Mouse (Mus musculus): ENCODE results near the gene Mtmr3. TPM values are rescaled to one million over a fixed set of nuclear protein-coding genes. Genes with fewer than 3 reads are reported as not detected.

Gene Mtmr3
- polyA plus RNA-seq, 1 experiment from 2014 or later: 24.0 TPM

DNA sequence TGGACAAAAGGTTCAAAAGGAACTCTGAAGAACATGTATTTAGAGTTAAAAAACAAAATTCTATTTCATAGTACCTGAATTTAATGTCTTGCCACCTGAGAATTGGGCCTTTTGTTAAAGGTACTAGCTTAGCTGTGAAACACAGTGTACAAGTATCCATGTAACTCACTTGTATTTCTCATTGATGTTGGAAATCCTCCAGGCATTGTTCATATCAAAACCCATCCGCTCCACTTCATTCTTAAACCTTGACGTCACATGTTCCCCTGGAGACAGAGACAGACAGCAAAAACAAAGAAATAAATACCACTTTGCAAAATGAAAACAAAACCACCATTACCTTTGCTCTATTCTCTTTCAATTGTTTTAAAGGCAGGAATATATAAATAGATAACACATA, 87.2 kb downstream of the Mtmr3 start:
- Histone ChIP-seq H3K36me3 (ENCODE audit: control insufficient read depth, insufficient read depth, low read length) (no peaks in the 10 kb centered on the region), H3K4me3 (replicated peaks; ENCODE audit: low read length) (no peak overlapping the region), H3K4me1 (ENCODE audit: control insufficient read depth, insufficient read depth, low read length) (no peaks in the 10 kb centered on the region), H3K4me2 (ENCODE audit: low read depth, low read length) (no peak overlapping the region), H3K9me3 (replicated peaks; ENCODE audit: control insufficient read depth, low read length) (no peaks in the 10 kb centered on the region), H3K27ac (ENCODE audit: low read length) (no peak overlapping the region), H3K27me3 (ENCODE audit: control insufficient read depth, insufficient read depth, low read length) (no peaks in the 10 kb centered on the region), H3K9ac (ENCODE audit: low read length) (no peak overlapping the region)
- ATAC-seq (ENCODE audit: insufficient read depth, low FRiP score): no peak
- 83% methylated on average over 2 of the region's 2 CpGs for WGBS

- ATAC-seq (ENCODE audit: insufficient read depth, low FRiP score): no peak
- Histone ChIP-seq H3K27ac (ENCODE audit: low read length) (no peak overlapping the region), H3K4me2 (ENCODE audit: low read depth, low read length) (no peak overlapping the region), H3K9me3 (replicated peaks; ENCODE audit: control insufficient read depth, low read length) (no peaks in the 10 kb centered on the region), H3K27me3 (ENCODE audit: control insufficient read depth, insufficient read depth, low read length) (no peaks in the 10 kb centered on the region), H3K4me3 (replicated peaks; ENCODE audit: low read length) (no peak overlapping the region), H3K9ac (ENCODE audit: low read length) (no peak overlapping the region), H3K36me3 (ENCODE audit: control insufficient read depth, insufficient read depth, low read length) (no peaks in the 10 kb centered on the region), H3K4me1 (ENCODE audit: control insufficient read depth, insufficient read depth, low read length) (no peaks in the 10 kb centered on the region)
- WGBS: 79% methylated on average over 2 of the region's 2 CpGs
Observed at GRCm38 (mm10) chr11:4506486-4506885, 88.2 kb downstream of the Mtmr3 start.

DNA sequence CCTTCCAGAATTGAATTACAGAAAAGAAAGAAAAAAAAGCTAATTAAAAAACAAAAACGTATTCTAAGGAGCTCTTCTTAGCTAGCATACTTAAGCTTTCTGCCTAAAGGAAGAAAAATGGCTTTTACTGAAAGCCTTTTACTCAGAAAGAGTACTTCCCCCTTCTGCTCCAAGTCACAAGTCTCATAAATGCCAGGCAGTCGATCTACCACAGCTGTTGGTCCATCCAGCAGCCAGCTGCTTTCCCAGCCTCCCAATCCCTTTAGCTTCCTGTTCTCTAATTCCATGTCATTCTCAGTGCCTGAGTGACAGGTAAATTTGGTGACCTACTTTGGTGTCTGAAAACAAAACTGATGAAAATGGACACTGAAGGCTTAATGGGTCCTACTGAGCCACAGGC, 92.5 kb downstream of the Mtmr3 start:
- H3K9ac ChIP-seq (ENCODE audit: low read length): no peak overlapping the region
- H3K4me3 ChIP-seq (replicated peaks; ENCODE audit: low read length): no peak overlapping the region
- H3K9me3 ChIP-seq (replicated peaks; ENCODE audit: control insufficient read depth, low read length): no peaks in the 10 kb centered on the region
- H3K27me3 ChIP-seq (ENCODE audit: control insufficient read depth, insufficient read depth, low read length): no peaks in the 10 kb centered on the region
- H3K36me3 ChIP-seq (ENCODE audit: control insufficient read depth, insufficient read depth, low read length): no peaks in the 10 kb centered on the region; the same call in 1 of the 2 replicates
- no peak for ATAC-seq (ENCODE audit: insufficient read depth, low FRiP score)
- no peak overlapping the region for H3K4me2 ChIP-seq (ENCODE audit: low read depth, low read length)
- no peaks in the 10 kb centered on the region for H3K4me1 ChIP-seq (ENCODE audit: control insufficient read depth, insufficient read depth, low read length)
- no peak overlapping the region for H3K27ac ChIP-seq (ENCODE audit: low read length)
- 41% methylated on average over 2 of the region's 2 CpGs for WGBS

DNA sequence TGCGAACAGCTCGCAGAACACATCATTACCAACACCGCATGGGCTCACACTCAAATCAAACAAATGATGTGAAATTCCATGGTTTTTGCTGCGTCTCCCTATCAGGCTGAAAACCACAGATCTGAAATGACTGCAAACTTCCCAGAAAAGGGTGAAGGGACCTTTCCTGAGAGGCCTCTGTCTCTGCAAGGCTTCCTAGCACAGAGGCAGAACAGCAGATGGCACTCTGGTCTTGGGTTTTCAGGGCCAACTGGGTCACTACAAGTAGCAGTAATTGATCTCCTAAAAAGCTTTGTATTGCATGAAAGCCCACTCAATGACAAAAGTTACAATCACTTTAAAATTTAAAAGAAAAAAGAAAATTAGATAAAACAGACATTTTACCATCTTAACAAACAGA, 93.8 kb downstream of the Mtmr3 start:
- ATAC-seq (ENCODE audit: insufficient read depth, low FRiP score): no peak
- Histone ChIP-seq H3K4me1 (ENCODE audit: control insufficient read depth, insufficient read depth, low read length) (no peaks in the 10 kb centered on the region), H3K27ac (ENCODE audit: low read length) (no peak overlapping the region), H3K4me2 (ENCODE audit: low read depth, low read length) (no peak overlapping the region), H3K36me3 (ENCODE audit: control insufficient read depth, insufficient read depth, low read length) (no peaks in the 10 kb centered on the region; the same call in 1 of the 2 replicates), H3K27me3 (ENCODE audit: control insufficient read depth, insufficient read depth, low read length) (no peaks in the 10 kb centered on the region), H3K4me3 (replicated peaks; ENCODE audit: low read length) (no peak overlapping the region), H3K9me3 (replicated peaks; ENCODE audit: control insufficient read depth, low read length) (no peaks in the 10 kb centered on the region), H3K9ac (ENCODE audit: low read length) (no peak overlapping the region)
- WGBS: 94% methylated on average over 4 of the region's 4 CpGs

- 84% methylated on average over 1 of the region's 1 CpGs for WGBS
- no peaks in the 10 kb centered on the region for H3K4me1 ChIP-seq (ENCODE audit: control insufficient read depth, insufficient read depth, low read length)
Observed at GRCm38 (mm10) chr11:4500261-4500660, 94.4 kb downstream of the Mtmr3 start.

DNA sequence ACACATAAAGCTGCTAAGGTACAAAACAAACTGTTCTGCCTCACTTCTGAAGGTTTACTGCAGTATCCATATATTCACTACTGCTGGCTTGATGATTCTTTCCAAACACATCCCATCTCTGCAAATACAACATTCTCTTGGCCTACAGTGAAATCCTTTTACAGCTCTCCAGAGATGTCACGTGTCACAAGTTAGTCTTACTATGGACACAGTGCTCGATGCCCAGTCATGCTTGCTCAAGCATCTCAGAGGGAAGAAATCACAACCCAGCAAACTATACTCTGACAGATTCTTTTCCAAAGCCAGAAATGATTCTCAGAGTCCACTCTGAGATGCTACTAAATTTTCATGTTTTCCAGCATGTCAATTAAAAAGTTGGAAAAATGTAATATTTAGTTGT, 95.2 kb downstream of the Mtmr3 start:
- H3K36me3 ChIP-seq (ENCODE audit: control insufficient read depth, insufficient read depth, low read length): peaks cover 3% of the 10 kb centered on the region; the same call in 1 of the 2 replicates
- H3K4me2 ChIP-seq (ENCODE audit: low read depth, low read length): no peak overlapping the region

More at GRCm38 (mm10) chr11:4500261-4500660, 94.4 kb downstream of the Mtmr3 start:
- no peak overlapping the region for H3K27ac ChIP-seq (ENCODE audit: low read length)
- H3K9me3 ChIP-seq (replicated peaks; ENCODE audit: control insufficient read depth, low read length): no peaks in the 10 kb centered on the region
- ATAC-seq (ENCODE audit: insufficient read depth, low FRiP score): no peak
- H3K27me3 ChIP-seq (ENCODE audit: control insufficient read depth, insufficient read depth, low read length): no peaks in the 10 kb centered on the region
- no peak overlapping the region for H3K4me3 ChIP-seq (replicated peaks; ENCODE audit: low read length)
- no peak overlapping the region for H3K9ac ChIP-seq (ENCODE audit: low read length)
- H3K4me2 ChIP-seq (ENCODE audit: low read depth, low read length): no peak overlapping the region
- H3K36me3 ChIP-seq (ENCODE audit: control insufficient read depth, insufficient read depth, low read length): peaks cover 3% of the 10 kb centered on the region; the same call in 1 of the 2 replicates

GRCm38 (mm10) chr11:4498774-4499173, 95.9 kb downstream of the Mtmr3 start:
- ATAC-seq (ENCODE audit: insufficient read depth, low FRiP score): no peak
- H3K36me3 ChIP-seq (ENCODE audit: control insufficient read depth, insufficient read depth, low read length): peaks cover 3% of the 10 kb centered on the region; the same call in 1 of the 2 replicates
- H3K27ac ChIP-seq (ENCODE audit: low read length): no peak overlapping the region
- no peak overlapping the region for H3K4me3 ChIP-seq (replicated peaks; ENCODE audit: low read length)
- no peaks in the 10 kb centered on the region for H3K27me3 ChIP-seq (ENCODE audit: control insufficient read depth, insufficient read depth, low read length)
- no peak overlapping the region for H3K9ac ChIP-seq (ENCODE audit: low read length)
- no peaks in the 10 kb centered on the region for H3K9me3 ChIP-seq (replicated peaks; ENCODE audit: control insufficient read depth, low read length)
- no peaks in the 10 kb centered on the region for H3K4me1 ChIP-seq (ENCODE audit: control insufficient read depth, insufficient read depth, low read length)
- 82% methylated on average over 9 of the region's 9 CpGs for WGBS
- no peak overlapping the region for H3K4me2 ChIP-seq (ENCODE audit: low read depth, low read length)

More for the DNA sequence above, 95.2 kb downstream of the Mtmr3 start:
- no peak overlapping the region for H3K27ac ChIP-seq (ENCODE audit: low read length)
- 83% methylated on average over 2 of the region's 2 CpGs for WGBS
- ATAC-seq (ENCODE audit: insufficient read depth, low FRiP score): no peak
- no peaks in the 10 kb centered on the region for H3K27me3 ChIP-seq (ENCODE audit: control insufficient read depth, insufficient read depth, low read length)
- H3K9ac ChIP-seq (ENCODE audit: low read length): no peak overlapping the region
- no peaks in the 10 kb centered on the region for H3K4me1 ChIP-seq (ENCODE audit: control insufficient read depth, insufficient read depth, low read length)
- H3K9me3 ChIP-seq (replicated peaks; ENCODE audit: control insufficient read depth, low read length): no peaks in the 10 kb centered on the region
- H3K4me3 ChIP-seq (replicated peaks; ENCODE audit: low read length): no peak overlapping the region

DNA sequence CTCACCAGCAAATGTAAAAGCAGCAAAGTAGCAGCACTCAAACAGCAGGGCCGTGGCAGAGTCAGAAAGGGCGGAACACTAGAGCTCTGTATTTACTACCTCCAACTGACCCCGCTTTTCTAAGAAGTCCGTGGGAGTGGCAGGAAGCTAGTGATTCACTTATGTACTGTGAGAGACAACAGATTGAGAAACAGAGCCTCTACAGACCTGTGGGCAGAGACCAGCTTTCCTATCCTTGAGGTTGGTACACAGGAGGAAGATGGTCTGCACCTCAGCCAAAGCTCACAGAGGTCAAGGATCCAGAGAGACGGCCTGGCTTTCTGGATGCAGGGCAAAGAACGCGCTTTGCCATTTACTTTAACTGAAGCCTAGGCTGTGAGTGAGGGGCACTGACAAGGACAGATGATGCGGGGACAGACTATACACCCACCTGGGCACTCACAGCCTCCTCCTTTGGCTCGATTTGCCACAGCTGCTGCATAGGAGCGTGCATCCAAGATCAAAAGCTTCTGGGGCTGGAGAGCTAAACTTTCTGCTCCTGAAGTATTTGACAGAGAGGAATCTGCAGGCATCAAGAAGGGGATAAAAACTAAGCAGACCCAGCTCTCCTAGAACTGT, 97.1 kb downstream of the Mtmr3 start:
- H3K4me3 ChIP-seq (replicated peaks; ENCODE audit: low read length): no peak overlapping the region
- 59% methylated on average over 10 of the region's 10 CpGs for WGBS
- no peak overlapping the region for H3K4me2 ChIP-seq (ENCODE audit: low read depth, low read length)
- no peak for ATAC-seq (ENCODE audit: insufficient read depth, low FRiP score)
- H3K4me1 ChIP-seq (ENCODE audit: control insufficient read depth, insufficient read depth, low read length): no peaks in the 10 kb centered on the region
- peak overlapping the region; percentile 55; the same call in 1 of the 2 replicates for H3K27ac ChIP-seq (ENCODE audit: low read length)
- no peak overlapping the region for H3K9ac ChIP-seq (ENCODE audit: low read length)
- H3K27me3 ChIP-seq (ENCODE audit: control insufficient read depth, insufficient read depth, low read length): no peaks in the 10 kb centered on the region
- peaks cover 8% of the 10 kb centered on the region; the same call in 1 of the 2 replicates for H3K36me3 ChIP-seq (ENCODE audit: control insufficient read depth, insufficient read depth, low read length)
- H3K9me3 ChIP-seq (replicated peaks; ENCODE audit: control insufficient read depth, low read length): no peaks in the 10 kb centered on the region

DNA sequence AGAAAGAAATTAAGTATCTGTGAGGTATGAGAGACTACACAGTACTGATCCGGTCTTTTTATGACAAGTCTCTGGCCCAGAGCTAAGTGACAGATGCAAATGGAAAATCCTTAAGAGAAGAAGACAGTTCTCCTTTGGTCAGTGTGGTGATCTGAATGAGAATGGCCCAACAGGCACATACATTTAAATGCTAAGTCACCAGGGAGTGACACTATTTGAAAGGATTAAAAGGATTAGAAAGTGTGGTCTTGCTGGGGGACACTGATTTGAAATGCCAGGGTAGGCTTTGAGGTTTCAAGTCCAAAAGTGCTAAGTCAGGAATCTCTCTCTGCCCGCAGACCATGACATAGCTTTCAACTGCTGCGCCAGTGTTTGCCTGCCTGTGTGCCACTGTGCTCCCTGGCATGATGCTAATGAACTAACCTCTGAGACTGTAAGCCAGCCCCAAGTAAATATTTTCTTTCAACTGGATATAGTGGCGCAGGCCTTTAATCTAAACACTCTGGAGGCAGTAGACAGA, 99.6 kb downstream of the Mtmr3 start:
- Histone ChIP-seq H3K4me1 (ENCODE audit: control insufficient read depth, insufficient read depth, low read length) (no peaks in the 10 kb centered on the region), H3K36me3 (ENCODE audit: control insufficient read depth, insufficient read depth, low read length) (peaks cover 22% of the 10 kb centered on the region), H3K27me3 (ENCODE audit: control insufficient read depth, insufficient read depth, low read length) (no peaks in the 10 kb centered on the region), H3K9ac (ENCODE audit: low read length) (no peak overlapping the region), H3K9me3 (replicated peaks; ENCODE audit: control insufficient read depth, low read length) (no peaks in the 10 kb centered on the region), H3K27ac (ENCODE audit: low read length) (no peak overlapping the region), H3K4me3 (replicated peaks; ENCODE audit: low read length) (no peak overlapping the region), H3K4me2 (ENCODE audit: low read depth, low read length) (no peak overlapping the region)
- WGBS: 80% methylated on average over 4 of the region's 4 CpGs
- ATAC-seq (ENCODE audit: insufficient read depth, low FRiP score): no peak

Measured in stomach, embryonic 16.5 days (tissue).